Mouse (Mus musculus): ENCODE data around the gene Ttll4. TPM values are rescaled to one million over a fixed set of nuclear protein-coding genes. Genes with fewer than 3 reads are reported as not detected.
A peak's percentile ranks its signal among the peaks of the same experiment; 100 is the strongest.

Gene Ttll4
- 10 to 100 TPM; 10.8 to 11.4 TPM for total RNA-seq (2021)
- long read RNA-seq, experiment 1, partial matches to known transcripts, result 0 of 23 reads
- long read RNA-seq, experiment 1, other reads (novel, unspliced or antisense), result 23 of 23 reads
- long read RNA-seq, experiment 2, partial matches to known transcripts, result 0 of 16 reads
- long read RNA-seq, experiment 2, other reads (novel, unspliced or antisense), result 16 of 16 reads

GRCm38 (mm10) chr1:74661448-74662195, at the start of gene Ttll4:
Ttll4 (plus strand) TSS chr1:74661745.
- DNase-seq, result peak; percentile 94

GRCm38 (mm10) chr1:74624183-74624582, 37.4 kb upstream of the Ttll4 start:
- DNase-seq, result no peak

GRCm38 (mm10) chr1:74626076-74626475, 35.5 kb upstream of the Ttll4 start:
- no peak for DNase-seq

- DNase-seq, result no peak
Observed at GRCm38 (mm10) chr1:74628001-74628400, 33.5 kb upstream of the Ttll4 start.

- DNase-seq, result no peak
Observed at GRCm38 (mm10) chr1:74632734-74633133, 28.8 kb upstream of the Ttll4 start.

- no peak for DNase-seq
Observed at GRCm38 (mm10) chr1:74643524-74643923, 18.0 kb upstream of the Ttll4 start.

GRCm38 (mm10) chr1:74643926-74644325, 17.6 kb upstream of the Ttll4 start:
- no peak for DNase-seq

- no peak for DNase-seq
Observed at GRCm38 (mm10) chr1:74662253-74662865, 814 bp downstream of the Ttll4 start.

GRCm38 (mm10) chr1:74665153-74665552, 3.6 kb downstream of the Ttll4 start:
- no peak for DNase-seq

GRCm38 (mm10) chr1:74668371-74668770, 6.8 kb downstream of the Ttll4 start:
- no peak for DNase-seq

- peak; percentile 22 for DNase-seq
Observed at GRCm38 (mm10) chr1:74672731-74673130, 11.2 kb downstream of the Ttll4 start.

GRCm38 (mm10) chr1:74676863-74677262, 15.3 kb downstream of the Ttll4 start:
- no peak for DNase-seq

GRCm38 (mm10) chr1:74677843-74678242, 16.3 kb downstream of the Ttll4 start:
- no peak for DNase-seq

- no peak for DNase-seq
Observed at GRCm38 (mm10) chr1:74687131-74687530, 25.6 kb downstream of the Ttll4 start.

GRCm38 (mm10) chr1:74693891-74694583, 32.5 kb downstream of the Ttll4 start:
- no peak for DNase-seq

- no peak for DNase-seq
Observed at GRCm38 (mm10) chr1:74695836-74696235, 34.3 kb downstream of the Ttll4 start.

GRCm38 (mm10) chr1:74697416-74697815, 35.9 kb downstream of the Ttll4 start:
- no peak for DNase-seq

GRCm38 (mm10) chr1:74698353-74698752, 36.8 kb downstream of the Ttll4 start:
- no peak for DNase-seq

GRCm38 (mm10) chr1:74698791-74699190, 37.2 kb downstream of the Ttll4 start:
- no peak for DNase-seq

- DNase-seq, result no peak
Observed at GRCm38 (mm10) chr1:74702142-74702553, 40.6 kb downstream of the Ttll4 start.

GRCm38 (mm10) chr1:74704156-74704555, 42.6 kb downstream of the Ttll4 start:
- DNase-seq, result no peak

- DNase-seq, result no peak
Observed at GRCm38 (mm10) chr1:74705016-74705415, 43.5 kb downstream of the Ttll4 start.

- no peak for DNase-seq
Observed at GRCm38 (mm10) chr1:74709566-74709965, 48.0 kb downstream of the Ttll4 start.
